Mouse (Mus musculus) right cerebral cortex, adult 18-20 months (tissue): ENCODE measurements around the gene Dynll2.
"Not testable (repeated sequence)": the region's sequence is repeated elsewhere in the genome, so short reads cannot be mapped to it uniquely, and the experiment has no call there.

Experiments used
- DNase-seq: peaks from one replicate; pipeline ENCODE4 v3.0.0; 2022; ENCODE audit warnings: mixed read lengths

Gene Dynll2

DNA sequence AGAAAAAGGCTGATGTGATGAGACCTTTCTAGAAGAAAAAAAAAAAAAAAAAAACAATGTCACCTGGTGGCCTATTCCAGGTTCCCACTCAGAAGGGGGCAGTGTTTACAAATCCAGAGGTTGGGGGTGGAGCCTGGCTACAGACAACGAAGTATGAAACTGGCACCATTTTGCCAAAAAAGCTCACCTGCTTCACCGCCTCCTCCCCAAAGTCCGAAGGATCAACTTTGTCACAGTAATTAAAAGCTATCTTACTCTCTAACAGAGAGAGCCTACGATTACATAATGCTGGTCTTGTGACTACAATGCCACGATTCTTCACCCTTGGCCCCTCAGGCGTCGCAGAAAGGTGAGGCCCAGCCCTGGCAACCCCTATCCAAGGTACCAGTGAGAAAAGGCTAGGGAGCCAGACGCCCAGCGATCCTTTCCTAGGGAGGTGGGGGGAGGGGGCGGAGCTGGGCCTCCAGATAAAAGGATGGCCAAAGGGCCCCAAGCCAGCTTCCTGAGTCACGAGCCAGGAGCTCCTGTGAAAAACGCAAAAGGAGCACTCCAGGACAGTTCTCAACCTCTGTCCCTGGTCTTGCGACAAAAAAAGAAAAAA lies 1.1 kb downstream of the Dynll2 start:
- peak; percentile 38 for DNase-seq

DNA sequence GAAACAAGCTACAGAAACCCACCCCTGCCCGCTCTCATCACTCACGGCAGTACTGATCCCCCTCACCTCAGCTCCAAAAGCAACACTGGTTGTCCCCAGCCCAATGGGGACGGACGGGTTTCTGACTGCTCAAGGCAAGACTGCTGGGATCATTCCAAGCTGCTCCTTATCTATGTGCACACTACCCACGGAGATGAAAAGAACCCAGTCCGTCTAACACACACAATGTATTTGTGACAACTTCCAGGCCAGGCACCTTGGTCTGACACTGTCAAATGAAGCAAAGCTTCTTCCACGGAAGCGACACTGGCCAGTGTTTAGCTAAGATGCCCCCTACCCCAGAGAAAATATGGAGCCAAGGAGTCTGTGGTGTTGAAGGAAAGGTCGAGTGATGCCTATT lies 1.7 kb downstream of the Dynll2 start:
- DNase-seq = no peak

DNA sequence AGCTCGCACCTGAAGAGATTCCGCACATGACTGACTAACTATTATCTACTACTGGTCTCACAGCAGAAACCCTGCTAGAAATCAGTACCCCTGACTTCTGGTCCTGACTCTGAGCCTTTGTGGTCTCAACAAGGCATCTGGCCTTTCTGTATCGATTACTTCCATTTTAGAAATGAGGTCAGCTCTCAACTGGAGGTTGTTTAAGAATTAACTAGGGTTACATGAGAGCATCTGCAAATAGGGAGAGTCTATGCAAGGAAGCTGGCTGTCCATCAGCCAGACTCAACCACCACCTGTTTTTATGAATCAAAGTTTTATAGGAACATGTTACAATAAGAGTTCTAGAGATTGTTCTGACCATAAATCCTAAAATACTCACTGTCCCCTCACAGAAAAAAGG lies 2.8 kb downstream of the Dynll2 start:
- no peak for DNase-seq

DNA sequence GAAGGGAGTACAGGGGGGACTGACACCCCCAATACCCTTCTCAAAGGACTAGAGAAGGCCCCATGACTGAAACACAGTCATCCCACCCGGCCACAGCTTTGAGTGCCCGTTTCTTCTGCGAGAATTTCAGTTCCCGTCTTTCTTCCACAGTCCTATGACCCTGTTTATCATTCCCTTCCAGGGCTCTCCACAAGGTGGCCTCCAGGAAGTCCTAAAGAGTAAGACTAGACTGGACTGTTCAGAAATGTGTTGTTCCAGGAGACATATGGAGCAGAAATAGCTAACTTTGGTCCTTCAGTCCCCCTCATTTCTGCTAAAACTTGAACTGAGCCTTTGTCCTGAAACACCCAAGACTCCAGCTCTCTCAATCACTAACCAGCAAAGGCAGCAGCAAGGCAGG lies 8.4 kb downstream of the Dynll2 start:
- DNase-seq = no peak

DNA sequence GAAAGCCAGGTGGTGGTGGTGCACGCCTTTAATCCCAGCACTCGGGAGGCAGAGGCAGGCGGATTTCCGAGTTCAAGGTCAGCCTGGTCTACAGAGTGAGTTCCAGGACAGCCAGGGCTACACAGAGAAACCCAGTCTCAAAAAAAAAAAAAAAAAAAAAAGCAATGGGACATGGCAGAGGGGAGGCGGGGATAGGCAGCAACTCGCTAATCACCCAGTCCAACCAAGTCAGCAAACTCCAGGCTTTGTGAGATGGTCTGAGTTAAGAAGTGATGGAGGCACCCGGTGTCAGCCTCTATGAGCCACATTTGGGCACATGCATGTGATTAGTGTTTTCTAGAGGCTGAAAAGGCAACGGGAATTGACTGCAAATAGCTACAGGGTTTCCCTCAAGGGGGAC lies 10.3 kb downstream of the Dynll2 start:
- not testable (repeated sequence) for DNase-seq

DNA sequence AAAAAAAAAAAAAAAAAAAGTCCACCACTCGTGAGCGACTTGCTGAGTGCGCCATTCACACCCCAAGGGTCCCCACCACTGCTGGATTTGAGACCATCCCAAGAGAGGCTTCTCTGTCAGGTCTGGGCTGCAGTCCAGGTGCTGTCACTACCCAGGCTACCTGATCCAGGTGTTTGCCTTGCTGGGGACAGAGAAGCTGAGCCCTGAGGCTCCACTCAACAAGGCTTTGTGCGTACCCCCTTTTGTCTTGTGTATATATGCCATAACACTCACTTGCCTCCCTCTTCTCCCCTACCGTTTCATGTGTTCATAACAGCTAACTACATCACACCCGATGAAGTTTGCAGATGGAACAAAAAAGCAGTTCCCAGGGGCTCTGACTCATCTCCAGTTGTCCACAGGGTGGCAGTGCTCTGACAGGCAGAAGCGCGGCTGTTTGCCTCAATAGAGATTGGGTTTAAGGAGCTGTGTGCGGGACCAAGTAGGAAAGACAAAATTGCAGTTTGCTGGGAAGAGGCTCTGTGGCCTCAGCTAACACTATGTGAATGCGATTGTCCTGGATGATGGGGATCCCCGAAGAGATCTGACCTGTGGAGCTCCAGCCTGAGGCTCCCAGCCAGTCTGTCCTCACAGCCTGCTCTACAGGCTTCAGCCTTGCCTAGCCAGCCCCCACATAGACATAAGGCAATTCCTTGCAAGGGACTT lies 12.7 kb downstream of the Dynll2 start:
- peak; percentile 77 for DNase-seq

DNA sequence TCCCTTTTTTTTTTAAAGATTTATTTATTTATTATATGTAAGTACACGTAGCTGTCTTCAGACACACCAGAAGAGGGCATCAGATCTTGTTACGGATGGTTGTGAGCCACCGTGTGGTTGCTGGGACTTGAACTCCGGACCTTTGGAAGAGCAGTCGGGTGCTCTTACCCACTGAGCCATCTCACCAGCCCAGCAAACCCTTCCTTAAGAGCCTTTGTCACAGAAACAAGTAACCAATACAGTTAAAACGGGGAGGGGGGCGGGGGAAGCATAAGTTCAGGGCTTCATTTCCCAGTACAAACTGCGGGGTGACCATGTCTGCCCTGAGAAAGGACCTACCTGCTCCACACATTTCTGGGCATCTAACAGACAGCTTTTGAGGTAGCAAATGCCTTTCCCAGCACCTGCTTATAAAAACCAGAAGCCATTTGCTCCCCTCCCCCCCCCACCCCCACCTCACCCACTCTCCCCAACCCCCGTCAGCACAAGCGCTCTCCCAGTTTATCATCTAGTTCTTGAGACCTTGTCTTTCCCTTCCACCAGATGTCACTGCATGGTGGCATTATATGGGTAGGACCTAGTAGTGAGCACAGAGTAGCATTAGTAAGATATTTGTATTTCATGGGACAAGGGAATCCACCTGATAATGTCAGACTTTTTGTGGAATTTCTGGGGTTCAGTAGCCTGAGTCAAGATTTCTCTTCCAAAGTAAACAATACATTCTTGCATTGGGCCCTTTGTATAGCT lies 13.6 kb downstream of the Dynll2 start:
- no peak for DNase-seq

DNA sequence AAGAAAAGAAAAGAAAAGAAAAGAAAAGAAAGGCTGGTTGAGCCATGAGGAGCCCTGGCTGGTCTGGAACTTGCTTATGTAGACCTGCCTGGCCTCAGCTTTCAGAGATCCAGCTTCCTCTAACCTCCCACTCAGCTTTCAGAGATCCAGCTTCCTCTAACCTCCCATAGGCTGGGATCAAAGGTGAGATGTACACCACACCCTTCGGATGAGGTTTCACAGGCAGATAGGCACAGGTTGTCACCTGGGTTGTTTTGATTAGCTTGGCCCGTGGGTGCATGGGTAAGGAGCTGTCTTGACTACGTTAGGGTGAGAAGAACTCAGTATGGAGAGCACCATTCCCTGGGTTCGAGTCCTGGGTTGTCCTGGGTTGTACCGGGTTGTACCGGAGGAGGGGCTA lies 14.5 kb downstream of the Dynll2 start:
- no peak for DNase-seq

DNA sequence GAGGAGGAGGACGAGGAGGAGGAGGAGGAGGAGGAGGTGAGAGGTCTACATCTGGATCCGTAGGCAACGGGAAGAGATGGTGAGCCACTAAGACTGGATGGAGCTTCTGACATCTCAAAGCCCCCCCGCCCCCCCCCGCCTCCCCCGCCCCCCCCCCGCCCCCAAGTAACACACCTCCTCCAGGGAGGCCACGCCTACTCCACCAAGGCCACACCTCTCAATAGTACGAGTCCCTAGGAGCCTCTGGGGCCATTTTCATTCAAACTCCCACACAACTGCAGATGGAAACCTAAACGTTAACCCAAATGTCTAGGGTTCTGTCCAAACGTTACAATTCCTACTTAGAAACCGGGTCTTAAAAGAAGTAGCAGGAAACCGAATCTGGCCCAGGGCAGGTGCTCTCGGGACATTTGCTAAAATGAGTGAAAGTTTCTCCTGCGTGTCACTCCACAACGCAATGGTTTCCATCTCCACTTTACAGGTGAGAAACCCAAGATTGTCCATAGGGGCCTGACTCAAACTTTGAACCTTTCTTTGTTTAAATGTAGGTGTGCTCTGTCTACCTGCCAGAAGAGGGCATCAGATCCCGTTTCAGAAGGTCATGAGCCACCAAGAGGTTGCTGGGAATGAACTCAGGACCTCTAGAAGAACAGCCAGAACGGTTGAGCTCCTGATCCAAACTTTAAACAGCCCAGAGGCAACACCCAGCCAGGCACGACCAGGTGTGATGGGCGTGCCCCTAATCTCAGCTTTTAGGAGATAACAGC lies 18.8 kb downstream of the Dynll2 start:
- DNase-seq = no peak

DNA sequence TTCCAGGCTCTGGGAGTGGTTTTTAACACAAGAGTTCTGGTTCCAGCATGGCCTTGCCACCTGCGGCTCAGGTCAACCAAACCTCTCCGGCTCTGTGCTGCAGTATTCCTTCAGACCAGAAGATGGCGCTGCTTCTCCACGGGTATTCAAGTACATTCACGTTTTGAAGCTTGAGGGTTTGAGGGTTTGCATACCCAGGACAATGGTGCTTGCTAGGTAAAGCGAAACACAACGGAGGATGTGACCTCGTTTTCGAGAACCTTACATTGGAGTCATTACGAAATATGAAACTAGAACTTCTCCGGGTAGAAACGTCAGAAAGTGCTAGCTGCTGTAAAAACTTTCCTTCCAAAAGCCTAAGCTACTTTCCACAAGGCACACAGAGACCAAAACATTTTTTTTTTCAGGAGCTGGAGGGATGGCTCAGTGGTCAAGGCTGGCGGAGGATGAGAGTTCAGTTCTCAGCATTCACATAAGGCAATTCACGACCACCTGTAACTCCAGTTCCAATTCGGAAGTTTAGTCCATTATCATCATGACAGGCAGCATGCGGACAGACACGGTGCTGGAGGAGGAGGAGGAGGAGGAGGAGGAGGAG lies 19.5 kb downstream of the Dynll2 start:
- DNase-seq = peak; percentile 84

DNA sequence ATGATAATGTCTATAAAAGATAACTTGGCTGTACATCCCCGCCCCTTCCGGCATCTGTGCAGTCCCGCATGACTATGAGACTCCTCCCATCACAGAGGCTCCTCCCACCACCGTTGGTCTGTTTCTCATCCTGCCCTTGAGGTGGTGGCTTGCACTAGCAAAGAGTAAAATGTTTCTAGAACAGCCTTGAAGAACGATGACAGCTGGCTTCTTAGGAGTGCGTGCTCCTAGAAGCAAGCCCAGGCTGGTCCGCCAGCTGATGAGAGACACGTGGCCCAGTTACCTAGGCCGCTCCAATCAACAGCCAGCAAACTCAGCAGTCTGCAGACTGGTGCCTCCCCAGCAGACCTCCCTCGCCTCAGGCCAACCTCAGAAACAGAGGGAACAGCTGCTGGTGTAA lies 21.1 kb downstream of the Dynll2 start:
- no peak for DNase-seq

DNA sequence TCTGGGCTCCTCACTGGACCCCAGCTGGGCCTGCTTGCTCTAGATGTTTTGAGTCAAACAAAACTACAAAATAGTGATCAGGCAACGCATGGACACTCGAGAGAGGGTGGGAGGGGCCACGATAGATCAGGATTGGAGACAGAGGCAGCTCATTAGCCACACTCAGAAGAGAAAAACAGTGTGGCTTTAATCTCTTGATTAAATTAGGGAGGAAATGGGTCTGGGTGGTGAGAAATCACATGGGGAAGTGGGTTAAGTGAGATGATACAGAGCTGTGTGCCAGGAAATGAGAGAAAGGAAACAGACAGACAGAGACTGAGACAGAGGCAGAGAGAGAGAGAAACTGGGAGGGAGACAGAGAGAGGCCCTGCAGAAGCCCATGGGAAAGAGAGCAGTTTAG lies 22.0 kb downstream of the Dynll2 start:
- no peak for DNase-seq

DNA sequence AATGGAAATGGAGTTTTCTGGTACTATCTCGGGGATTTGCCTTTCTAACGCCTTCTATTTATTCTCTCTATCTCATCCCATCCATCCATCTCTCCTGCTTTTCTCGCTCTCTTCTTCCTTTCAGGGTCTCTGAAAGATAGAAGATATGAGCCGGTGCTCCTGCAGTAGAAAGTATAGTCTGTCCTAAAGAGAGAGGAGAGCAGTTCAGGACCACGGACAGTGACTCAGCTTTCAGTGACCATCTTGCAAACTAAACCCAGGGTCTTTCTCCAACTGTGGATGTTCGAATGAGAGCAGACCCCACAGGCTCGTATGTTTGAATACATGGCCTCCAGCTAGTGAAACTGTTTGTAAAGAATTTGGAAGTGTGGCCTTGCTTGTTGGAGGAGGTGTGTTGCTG lies 30.3 kb downstream of the Dynll2 start:
- DNase-seq = no peak

DNA sequence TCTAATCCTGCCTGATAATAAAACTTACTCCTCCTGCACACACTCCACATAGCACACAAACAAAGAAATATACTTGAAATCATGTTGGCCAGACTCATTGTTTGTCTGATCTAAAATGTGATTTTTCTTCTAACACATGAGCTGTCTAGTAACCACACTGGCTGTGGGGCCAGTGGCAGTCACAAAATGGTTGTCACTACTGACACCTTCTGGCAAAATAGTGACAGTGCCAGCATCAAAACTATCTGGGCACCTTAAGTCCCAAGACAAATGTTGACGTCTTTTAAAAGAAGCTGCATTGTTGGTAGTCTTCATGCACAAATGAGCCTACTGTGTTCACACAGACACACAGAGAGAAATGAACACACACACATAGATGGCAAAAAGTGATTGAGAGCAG lies 32.2 kb downstream of the Dynll2 start:
- DNase-seq = no peak

DNA sequence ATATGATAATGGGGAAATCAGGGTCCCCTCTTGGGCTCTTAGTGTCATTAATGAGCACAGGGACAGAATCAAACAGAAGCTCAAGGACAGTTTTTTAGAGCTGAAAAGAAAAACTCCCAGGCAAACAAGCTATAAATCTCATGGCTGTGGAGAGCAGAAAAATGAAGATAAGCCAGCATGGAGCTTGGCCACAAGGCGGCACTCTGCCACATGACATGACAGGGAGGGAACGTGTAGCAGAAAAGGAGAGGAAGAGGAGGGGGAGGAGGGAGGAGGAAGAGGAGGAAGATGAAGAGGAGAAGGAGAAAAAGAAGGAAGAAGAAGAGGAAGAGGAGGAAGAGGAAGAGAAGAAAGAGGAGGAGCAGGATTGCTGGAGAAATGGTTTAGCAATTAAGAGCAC lies 37.3 kb downstream of the Dynll2 start:
- DNase-seq = no peak

DNA sequence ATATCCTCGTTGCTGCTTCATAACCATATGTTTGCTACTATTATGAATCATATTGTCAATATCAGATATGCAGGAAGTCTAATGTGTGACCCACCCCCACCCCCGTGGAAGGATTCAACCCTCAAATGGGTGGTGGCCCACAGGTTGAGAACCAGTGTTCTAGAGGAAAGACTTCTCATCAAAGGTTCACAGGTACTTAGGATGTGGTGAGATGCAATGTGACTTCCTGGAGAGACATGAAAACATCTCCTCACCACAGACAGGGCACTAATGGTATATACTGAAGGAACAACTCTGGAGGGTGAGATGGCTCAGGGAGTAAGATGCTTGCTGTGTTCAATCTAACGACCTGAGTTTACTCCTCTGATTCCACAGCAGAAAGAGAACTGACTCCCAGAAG lies 51.9 kb downstream of the Dynll2 start:
- no peak for DNase-seq

DNA sequence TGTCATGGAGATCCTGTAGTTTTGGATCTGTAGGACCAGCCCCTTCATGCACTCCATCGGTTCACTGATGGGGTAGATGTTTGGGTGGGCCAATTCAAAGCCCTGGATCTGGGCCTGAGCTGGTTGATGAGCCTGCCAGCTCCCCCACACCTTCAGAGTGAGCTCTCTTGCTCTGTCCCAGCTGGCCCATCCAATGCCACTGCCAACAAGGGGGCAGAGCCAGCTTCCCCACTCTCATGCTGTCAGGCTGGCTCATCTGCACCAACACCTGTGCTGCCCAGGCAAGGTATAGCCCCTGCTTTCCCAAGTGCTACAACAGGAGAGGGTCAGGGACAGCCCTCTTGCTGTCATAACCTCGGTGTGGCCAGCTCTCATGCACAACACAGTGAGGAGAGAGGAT lies 53.6 kb downstream of the Dynll2 start:
- DNase-seq = no peak

DNA sequence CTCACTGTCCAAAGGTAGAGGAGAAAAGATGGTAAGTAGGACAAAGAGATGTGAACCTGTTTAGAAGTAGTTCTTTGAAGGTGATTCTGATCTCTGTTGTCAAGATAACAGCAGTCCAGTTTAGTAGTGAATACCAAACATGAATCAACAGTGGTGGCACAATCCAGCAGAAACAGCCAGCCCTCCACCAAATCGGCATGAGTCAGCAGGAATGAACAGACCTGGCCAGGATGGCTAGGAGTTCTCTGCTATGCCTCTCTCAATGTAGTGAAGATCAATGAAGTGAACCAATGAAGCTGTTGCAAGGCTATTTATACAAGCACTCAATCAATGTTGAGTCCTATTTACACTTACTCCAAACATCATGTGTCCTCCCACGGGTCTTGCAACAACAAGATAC lies 57.0 kb downstream of the Dynll2 start:
- no peak for DNase-seq
